Mouse (Mus musculus): ENCODE results near the gene Ccnt1.

The Ccnt1 gene

DNA sequence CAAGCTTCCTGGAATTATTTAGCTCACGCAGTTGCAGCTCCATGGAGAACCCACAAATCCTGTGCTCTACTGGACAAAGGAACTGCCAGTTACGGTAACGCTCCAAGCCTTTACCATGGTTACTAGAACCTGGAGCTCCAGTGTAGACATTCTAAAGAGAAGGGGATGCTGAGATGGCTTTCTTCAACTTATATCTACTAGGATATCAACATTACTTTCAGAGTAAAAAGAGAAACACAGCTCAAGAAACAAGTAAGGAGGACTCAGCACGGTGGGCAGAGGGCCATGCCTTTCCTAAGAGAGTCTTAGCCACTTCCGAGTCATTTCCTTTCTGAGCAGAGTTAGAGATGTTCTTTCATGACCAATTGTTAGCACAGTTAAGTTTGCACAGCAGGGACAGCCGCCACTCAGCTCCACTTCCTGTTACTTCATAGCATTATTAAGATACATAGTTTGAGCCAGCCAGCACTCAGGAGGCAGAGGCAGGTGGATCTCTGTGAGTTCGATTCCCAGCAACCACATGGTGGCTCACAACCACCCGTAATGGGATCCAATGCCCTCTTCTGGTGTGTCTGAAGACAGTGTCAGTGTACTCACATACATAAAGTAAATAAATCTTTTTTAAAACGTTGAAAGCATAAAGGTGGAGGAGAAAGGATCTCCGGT is at the start of gene Ccnt1, which contains the start of gene 4930415O20Rik:
TSS of gene Ccnt1 (minus strand) at position 51 of the 666 bp plus-strand sequence.
TSS of gene 4930415O20Rik (plus strand) at position 132 of the 666 bp plus-strand sequence.
- no peak for DNase-seq

DNA sequence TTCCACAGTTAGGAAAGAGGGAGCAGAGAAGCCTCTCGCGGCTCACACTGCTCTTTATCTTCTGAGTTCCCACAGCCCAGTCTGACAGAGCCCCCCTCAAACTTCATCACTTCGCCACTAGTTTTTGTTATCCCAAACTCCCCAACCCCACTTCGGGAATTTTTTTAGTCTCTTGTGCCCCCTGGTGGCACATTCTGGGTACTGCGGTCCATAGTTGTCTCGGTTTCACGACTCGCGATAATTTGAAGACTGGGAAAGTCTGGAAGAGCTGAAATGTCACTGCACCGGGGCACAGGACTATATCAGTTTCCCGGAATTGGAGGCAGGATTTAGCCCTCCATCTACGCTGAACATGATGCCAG is 46.4 kb upstream of the Ccnt1 start:
- DNase-seq: peak; percentile 87

DNA sequence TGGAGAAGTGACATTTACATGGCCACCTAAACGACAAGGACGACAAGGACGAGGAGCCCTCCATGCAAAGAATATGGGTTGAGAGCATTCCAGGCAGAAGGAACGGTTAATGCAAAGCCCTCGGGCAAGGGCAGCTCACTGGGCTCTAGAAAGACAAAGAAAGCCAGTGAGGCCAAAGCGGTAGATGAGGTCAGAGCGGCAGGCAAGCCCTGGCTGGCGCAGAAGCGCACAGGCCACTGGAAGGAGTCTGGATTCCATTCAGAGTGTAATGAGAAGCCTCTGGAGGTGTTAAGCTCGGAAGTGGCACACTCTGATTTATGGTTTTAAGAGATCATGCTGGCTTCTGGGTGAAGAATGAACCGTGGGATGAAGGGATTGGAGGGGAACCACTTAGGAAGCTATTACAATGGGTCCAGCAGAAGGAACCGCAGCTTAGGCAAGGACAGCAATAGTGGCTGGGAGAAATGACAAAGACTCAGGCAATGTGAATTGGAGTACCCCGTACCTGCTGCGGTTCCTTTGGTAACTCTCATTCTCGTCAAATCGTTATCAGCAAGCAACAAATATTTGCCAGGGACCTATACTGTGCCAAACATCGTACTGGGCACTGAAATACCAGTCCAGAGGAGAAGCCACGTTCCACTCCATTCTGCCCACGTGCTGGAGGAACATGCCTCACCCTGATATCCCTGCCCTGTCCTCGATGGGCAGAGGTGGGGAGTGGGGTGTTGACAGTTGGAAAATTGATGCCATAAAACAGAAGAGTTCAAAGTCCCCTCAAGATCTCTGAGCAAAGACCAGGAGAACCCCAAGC is 45.8 kb upstream of the Ccnt1 start:
- DNase-seq: no peak

DNA sequence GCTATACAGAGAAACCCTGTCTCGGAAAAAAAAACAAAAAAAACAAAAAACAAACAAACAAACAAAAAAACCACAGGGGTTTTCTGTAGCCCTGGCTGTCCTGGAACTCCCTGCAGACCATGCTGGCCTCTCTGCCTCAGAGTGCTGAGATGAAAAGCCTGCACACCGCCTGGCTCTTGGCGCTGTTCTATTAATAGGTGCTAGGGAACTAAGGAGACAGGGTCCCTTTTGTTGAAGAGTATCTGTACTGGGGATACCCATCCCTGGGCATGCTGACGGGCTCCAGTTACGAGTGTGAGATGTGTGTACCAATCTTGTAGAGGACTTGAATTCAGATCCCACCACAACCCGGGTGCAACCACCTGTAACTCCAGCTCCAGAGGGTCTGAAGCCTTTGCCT is 45.0 kb upstream of the Ccnt1 start:
- no peak for DNase-seq

DNA sequence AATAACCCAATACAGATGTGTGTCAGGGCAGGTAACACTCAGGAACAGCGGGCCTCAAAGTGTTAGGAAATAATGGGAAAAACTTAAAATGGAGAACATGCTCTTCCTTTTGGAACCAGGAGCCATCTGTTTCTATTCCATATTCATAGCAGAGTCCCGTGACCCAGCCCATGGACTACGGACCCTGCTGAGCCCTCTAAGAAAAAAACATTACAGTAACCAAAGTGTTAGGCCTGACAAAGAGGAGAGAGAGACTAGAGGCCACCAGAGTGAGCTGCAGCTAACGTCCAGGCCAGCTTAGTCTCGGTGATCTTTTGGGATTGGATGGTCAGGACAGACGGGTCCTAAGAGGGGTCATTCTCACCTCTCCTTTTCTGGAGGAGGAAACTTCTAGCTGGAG is 44.2 kb upstream of the Ccnt1 start:
- DNase-seq: no peak

DNA sequence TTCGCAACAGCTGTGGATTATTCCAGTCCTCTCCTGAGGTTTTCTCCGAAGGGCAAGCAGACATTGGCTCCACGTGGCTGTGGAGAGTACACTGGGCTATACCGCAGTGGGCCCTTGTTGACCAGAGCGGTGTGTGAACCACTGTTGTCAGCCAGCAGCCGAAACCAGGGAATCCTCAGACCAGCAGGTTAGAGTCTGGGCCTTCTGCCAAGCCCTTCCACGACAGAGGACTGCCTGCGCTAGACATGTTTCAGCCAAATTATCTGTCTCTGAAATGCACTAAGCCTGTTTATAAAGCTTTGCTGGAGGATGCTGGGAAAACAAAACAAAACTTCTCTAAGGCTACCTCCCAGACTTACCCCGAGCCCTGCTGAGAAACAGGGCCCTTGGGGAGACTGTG is 43.8 kb upstream of the Ccnt1 start:
- no peak for DNase-seq

DNA sequence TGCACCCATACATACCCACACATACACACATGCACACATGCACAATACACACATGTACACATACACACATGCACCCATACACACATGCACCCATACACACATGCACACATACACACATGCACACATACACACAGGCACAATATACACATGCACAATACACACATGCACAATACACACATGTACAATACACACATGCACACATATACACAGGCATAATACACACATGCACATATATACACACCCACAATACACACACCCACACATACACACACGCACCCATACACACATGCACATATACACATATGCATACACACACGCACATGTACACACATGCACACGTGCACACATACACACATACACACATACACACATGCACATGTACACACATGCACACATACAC is 41.5 kb upstream of the Ccnt1 start:
- no peak for DNase-seq

DNA sequence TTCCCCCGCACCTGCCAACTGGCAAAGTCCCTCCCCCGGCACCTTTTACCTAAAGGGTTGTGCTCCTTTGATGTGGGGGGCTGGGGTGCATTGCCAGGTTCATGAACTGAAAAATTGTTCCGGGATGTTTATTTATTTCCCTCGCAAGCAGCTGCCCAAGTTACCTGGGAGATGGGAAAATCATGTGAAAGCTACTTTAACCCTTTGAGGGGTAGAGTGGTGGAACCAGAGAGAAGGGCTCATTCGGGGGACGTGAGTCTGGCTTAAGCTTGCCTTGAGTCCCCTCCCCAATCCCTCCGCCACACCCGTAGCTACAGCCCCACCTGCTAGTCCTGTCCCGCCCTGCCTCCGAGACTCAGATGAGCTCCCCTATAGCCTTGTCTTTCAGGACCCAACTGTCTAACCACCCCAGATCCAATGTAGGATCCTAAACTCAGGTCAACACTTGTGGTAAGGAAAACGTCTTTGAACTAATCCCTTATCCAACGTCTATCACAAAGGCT is 39.5 kb upstream of the Ccnt1 start:
- no peak for DNase-seq

DNA sequence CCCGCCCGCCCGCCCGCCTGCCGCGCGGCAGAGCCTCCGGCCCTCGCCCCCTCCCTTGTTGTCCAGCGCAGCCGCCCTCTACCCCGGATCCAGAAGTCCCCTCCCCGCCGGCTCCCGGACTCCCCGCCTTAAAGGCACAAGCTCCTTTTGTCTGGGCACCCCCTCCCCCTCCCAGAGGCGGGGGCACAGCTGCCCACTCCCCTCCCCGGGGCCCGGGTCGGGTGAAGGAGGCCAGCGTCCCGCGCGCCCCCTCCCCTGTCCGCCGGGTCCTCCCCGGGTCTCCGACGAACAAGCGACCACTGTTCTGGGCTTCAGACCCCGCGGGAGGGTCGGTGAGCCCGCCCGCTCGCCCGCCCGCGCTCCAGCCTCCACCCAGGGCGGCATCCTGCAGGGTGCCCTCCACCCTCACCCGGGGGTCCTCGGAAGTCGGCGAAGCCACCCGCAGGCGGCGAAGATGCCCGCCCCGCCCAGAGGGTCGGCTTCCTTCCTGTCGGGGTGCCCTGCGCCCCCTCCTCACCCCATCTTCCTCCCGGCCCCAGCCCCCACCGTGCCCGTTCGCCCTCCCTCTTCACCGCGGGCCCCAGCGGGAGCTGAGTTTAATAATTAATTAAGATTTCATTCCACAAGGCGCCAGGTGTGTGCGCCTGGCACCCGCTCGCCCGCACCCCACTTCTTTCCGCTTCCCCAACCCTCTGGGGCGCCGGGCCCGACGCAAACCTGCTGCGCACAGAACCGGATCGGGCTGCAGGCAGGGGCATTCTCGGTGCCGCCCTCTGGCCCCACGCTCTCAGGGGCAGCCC is 38.8 kb upstream of the Ccnt1 start, which contains the start of gene Adcy6:
TSS of gene Adcy6 (minus strand) at position 746 of the 800 bp plus-strand sequence.
- DNase-seq: peak; percentile 95

DNA sequence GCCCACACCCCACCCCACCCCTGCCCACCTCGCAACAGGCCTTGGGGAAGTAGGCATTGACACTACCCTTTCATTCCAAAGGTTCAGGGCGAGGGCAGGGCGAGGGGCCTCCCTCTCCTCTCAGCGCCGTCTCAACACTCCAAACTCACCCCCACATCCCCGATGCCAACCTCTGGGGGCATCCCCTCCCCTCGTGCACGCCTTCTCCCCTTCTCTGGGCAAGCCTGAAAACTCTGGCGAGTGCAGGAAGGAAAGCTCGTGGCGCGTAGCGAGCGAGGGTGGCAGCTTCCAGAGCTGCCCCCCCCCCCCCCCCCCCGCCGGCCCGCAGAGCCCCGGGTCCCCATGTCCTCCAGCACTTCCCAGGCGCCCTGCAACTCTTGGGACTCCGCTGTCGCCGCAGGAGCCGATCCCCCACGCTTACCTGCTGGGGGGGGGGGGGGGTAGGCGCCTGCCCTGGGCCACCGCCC is 38.1 kb upstream of the Ccnt1 start:
- DNase-seq: peak; percentile 51

DNA sequence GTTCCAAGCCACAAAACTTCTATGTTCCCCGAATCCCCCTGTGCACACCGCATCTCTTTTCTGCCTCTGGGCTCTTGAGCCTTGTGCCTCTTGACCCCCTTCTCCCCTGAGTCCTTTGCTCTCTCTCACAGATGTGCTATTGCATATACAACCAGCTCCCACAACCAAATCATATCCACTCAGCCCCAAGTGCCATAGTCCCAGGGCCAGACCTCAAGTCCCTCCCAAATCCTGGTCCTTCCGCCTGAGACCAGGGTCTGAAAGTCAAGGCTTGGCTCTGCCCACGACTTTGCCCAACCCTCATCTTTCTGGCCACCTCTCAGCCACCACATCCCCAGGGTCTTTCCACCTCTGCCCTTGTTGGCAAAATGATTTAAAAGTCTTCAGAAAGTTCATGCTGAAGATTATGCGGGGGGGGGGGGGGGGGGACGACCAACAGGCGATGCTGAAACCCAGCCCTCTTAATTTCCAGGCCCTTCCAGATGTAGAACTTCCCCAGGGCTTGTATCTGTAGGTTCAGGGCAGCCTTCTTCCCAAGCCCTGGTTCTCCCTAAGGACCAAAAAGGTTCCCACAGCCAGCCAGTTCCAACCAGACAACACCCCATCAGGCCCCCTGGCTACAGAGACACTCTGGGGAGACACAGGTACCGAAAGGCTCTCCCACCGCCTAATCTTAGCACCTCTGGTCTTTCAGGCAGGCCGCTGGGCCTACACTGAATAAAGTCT is 37.5 kb upstream of the Ccnt1 start:
- DNase-seq: no peak

DNA sequence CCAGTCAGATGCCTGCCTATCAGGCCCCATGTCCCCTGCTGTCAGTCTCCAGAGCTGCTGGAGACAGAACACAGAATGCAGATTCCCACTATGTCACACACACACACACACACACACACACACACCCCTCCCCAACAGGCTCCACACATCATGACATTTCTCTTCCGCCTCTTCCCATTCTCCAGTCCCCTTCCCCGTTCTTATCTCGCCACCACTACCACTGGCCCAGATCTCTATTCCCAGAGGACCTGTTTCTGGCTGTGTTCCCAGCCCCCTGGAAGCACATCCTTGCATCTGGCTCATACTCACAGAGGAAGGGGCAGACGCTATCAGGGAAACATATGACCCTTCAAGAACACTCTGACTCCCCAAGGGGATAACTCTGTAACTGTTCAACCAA is 36.8 kb upstream of the Ccnt1 start:
- DNase-seq: no peak

DNA sequence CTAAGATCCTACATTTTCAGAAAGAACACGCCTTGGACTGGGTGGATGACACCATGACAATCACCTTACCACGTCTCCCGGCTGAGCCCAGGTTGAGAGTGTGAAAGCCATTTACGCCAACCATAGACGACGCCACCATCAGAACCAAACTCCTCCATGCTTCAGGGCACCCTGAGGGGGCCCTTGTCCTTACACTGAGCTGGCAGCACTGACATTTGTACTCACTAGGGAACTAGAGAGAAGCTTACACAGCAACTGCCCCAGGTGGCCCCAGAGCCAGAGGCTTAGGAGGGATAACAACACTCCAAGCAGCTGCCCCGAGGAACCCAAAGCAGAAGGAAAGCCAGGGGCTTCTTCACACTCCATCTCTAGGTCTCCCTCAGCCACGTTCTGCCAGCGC is 36.0 kb upstream of the Ccnt1 start:
- DNase-seq: no peak

DNA sequence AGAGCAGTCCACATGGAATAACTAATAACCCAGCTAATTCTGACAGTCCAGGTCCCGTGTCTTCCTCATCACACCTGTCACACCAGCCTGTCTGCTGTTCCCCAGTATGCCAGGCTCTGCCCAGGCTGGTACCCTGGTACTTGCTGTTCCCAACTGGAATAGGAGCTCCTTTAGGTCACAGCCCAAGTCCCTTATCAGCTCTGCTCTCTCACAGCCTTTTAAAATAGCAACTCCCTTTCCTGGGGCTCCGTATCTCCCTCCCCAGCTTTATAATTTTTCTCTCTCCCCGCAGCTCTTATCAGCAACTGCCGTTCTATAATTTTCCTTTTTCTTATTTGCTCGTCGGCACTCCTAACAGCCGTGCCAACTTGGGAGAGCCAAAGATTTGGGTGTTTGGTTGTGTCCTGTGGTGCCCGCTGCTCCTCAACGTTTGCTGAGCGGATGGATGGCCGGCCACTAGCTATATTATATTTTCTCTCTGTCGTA is 35.4 kb upstream of the Ccnt1 start:
- no peak for DNase-seq

DNA sequence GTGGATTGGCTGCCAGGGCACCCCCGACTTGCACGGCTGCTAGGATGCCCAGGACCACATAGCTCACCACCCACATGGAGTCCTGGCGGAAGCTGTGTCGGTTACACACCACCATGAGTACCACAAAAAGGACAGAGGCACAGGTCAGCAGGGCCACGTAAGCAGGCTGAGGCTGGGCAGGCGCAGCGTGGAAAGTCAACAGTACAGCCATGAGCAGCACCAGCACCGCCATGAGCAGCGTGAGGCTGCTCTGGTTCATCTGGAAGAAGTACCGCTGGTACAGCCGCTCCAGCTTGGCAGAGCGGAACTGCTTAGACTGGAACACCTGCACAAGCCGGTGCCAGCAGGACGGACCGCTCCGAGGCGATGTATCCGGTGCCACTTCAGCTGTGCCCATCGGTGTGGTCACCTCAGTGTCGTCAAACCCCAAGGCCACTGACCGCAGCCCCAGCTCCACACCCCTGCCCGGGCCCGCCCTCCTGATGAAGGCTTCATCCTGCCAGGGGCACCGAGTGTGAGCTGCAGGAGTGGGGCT is 33.4 kb upstream of the Ccnt1 start:
- no peak for DNase-seq

DNA sequence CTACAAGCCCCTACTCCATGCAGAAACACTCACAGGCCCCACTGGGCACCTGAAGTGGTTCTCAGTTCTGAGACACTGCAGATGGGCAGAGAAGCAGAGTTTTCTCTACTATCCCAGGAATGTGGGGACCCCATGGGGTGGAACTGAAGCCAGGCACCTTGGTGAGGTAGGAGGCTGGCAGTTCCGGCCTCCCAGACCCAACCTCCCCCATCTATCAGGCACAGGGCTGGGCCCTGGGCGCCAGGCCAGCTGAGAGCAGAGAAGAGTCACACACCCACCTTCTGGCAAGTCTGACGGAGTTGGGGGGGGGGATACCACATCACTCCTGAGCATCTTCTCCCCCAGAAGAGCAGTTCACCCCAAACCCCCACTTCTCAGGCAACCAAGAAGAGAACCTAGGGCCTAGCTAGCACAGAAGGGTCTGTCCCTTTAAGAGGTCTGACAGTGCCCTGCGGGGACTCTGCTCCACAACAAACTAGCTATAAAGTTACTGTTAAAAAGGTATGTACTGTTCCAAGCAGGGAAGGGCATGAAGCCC is 32.3 kb upstream of the Ccnt1 start:
- no peak for DNase-seq

DNA sequence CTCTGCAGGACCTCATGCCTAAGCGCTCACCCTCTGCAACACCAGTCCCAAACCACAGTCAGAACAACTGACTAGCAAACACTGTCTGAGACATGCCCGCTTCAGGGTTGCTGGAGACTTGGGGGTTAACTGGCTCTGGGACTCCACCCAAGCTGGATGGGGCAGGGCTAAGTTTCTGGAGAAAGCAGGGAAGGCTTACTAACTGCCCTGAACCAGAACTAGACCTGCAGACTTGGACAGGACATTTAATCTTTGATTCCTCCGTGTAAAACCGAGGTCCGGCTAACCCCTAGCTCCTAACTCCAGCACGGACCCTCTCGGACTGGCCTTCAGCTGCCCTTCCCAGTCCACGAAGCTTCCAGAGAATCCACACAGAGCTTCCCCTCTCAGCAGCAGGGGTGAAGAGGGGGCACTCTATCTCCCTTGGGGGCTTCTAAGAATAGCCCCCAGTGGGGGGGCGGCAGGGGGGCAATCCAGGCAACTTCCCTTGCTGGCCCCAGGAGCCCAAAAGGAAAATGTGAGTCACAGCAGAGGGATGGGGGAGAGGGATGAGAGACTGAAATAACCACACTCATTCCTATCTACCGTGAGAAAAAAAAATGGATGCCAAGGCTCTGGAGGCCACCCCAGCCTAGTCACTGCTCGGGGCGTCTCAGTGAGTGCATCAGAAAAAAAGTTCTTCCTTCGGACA is 31.6 kb upstream of the Ccnt1 start:
- DNase-seq: no peak

DNA sequence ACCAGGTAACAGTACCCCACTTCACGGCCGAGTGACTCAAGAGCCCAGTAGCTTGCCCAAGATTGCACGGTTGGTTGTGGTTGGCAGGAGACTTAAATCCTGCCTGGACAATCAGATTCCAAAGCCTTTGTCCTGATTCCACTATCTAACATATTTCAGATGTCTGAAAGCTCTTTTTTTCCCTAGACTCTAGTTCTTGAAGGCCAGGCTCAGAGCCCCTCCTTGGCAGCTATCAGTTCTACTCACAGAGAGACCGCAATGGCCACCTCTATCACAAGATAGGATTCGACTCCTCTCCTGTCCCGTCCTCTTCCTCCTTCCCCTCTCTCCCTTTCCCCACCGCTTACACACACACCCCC is 31.1 kb upstream of the Ccnt1 start:
- no peak for DNase-seq

DNA sequence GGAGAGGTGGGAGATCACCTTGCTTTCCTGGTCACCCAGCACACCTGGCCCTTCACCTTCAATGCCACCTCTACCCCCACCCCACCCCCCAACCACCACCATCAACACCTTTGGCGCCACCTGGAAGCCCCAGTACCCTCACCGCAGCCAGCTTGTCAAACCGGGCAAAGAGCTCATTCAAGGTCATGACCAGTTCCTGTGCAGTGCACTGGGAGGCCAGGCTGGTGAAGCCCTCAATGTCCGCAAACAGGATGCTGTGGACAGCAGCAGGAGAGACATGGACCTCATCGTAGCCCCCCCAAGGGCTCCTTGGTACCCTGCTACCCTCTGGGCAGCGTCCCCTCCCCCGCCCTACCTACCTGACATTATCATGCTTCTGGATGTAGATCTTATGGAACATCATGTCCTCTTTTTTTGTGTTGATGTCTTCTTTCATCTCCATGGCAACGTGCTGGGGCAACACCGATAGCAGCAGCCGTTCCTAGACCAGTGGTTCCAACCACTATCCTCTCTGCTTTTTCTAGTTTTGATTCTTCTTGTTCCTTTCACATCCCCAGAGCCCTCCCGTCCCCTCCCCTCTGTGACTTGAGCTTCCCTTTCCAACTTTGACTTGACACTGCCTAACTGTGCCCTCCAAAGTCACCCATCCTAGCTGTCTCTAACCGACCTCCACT is 29.4 kb upstream of the Ccnt1 start:
- DNase-seq: no peak

DNA sequence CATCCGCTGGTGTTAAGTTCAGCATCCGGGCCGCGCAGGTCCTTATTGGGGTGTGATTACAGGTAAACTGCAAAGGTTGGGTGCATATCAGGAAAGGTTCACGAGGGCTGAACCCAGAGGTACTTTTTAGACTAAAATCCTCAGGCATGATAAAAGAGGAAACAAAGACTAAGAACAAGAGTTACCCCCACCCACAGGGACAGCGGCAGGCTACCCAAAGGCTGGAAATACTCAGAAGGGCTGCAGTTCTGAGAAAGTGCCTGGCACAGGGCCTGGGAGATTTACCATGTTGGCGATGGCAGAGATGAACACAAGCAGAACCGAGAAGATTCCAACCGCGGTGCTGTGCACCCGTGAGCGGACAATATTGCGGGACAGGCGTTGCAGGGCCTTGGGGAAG is 25.9 kb upstream of the Ccnt1 start:
- DNase-seq: no peak

DNA sequence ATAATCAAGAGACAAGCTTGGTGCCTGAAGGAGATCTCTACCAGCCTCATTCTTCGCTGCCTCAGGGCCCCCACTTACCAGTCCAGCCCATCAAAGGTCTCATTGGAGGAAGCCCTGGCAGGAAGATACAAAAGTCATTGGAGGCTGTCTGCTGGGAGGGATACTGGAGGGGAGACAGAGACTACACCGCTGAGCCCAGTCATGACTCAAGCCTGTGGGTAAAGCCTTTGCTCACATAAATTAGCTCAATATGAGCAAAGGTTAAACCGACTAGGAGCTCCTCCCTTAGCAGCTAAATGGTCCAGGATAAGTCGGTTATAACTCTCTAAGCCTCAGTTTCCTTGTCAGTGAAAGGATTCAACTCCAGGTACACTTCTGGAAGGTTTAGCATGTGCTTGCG is 24.3 kb upstream of the Ccnt1 start:
- DNase-seq: no peak

Measured in retina, postnatal 1 day (tissue).